Mouse (Mus musculus): ENCODE data around the gene Rpl29.

GRCm38 (mm10) chr9:106457920-106458319 lies 28.7 kb downstream of the Rpl29 start:
- TF ChIP-seq CTCF (IDR thresholded peaks at IDR 0.05; ENCODE audit: low read depth, low read length) = no peak
- TF ChIP-seq POLR2A (IDR thresholded peaks at IDR 0.05; ENCODE audit: insufficient read depth, low read length) = no peak
- TF ChIP-seq EP300 (IDR thresholded peaks at IDR 0.05; ENCODE audit: insufficient read depth, low read depth, low read length) = no peak
